Mouse (Mus musculus) c-Kit-positive CD71-negative TER-119-negative erythroid progenitor cells, embryonic 14.5 days (primary cell): ENCODE results near the gene 1700088E04Rik.

Experiments used
- DNase-seq: peaks from one replicate; pipeline ENCODE4 v3.0.0-alpha.2; 2013; ENCODE audit warnings: low read depth

The 1700088E04Rik gene

DNA sequence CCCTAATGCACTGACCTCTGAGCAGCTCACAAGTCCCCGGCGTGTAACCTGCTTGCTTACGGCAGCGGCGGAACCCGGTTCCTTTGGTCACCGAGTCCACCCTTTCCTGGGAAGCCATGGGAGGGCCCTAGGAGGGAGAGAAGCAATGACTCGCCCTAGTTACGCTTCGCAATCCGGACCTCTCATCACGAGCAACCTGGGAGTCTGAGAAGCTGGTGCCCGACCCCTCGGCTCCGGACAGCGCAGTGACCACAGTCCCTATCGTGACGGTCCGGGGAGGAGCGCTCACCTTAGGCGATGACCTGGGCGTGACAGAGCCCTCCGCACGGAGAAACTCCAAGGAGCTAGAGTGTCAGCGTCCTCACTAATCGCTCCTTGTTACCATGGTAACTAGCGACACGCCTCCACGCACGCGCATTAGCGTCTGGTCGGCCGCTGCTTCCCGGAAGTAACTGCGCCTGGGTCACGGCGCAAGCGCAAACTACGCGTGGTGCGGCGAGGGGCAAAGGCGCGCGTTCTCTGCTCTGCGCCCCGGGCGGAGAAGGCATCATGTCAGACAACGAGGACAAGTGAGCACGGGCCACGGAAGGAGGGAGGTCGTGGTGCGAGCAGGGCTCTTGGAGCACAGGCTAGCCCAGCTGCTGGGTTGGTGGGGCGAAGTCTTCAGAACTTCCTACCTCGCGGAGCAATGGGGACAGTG is at the start of gene 1700088E04Rik, which contains the start of gene Polr2f:
TSS of gene 1700088E04Rik (minus strand) at position 388 of the 700 bp plus-strand sequence.
TSS of gene Polr2f (plus strand) at position 144 of the 700 bp plus-strand sequence.
- DNase-seq: peak; percentile 95

- DNase-seq: no peak
Observed at GRCm38 (mm10) chr15:79187819-79188218, 46.8 kb upstream of the 1700088E04Rik start.

DNA sequence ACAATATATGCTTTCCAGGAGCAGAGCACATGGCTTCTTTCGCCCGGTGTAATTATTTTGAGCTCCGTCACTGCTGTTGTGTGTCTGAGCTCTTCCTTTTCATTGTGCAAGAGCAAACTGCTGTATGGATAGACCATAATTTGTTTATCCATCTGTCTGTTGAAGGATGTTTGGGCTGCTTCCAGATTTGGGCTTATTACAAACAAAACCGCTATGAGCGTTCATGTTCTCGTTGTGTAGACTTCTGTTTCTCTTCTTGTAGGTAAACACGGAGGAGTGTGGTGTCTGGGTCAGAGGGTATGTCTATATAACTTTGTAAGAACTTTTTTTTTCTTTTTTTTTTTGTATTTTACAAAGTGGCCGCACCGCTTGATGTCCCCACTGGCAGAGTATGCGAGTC is 44.2 kb upstream of the 1700088E04Rik start:
- no peak for DNase-seq

GRCm38 (mm10) chr15:79176905-79177304 is 35.9 kb upstream of the 1700088E04Rik start:
- no peak for DNase-seq

GRCm38 (mm10) chr15:79166712-79167111 is 25.7 kb upstream of the 1700088E04Rik start:
- DNase-seq: no peak

DNA sequence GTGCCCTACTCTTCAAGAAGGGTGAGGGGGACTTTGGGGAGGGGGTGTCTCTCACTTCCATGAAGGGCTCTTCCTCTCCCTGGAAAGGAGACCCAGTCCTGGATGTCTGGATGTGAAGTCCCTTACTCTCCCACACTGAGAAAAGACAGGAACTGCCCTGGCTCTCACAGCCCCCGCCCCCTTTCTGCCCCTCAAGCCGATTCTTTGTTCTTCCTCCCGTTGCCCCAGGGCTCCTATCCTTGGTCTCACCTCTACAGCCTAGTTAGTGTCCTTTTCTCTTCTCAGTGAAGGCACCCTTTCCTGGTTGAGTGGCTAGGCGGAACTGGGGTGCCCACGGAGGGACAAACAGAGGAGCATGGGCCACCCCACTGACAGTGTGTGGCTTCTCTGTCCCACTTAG is 24.1 kb upstream of the 1700088E04Rik start, which contains the start of gene Sox10:
TSS of gene Sox10 (minus strand) at position 101 of the 400 bp plus-strand sequence.
- no peak for DNase-seq

DNA sequence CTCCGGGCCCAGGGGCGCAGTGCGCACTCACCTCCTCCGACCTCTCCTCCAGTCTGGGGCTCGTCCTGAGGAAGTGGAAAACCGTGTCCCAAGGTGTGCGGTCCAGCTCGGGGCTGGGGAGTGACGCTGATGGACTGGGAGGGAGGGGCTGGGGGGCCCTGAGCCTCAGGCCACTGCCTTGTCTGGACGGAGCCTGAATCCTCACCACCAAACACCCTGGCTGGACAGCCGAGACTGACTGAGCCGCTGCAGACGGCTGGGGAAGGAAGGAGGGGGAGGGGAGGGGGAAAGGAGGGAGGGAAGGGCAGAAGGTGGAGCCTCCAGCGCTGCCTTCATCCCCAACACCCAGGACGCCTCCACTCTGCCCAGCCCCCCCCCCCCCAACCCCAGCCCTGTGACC is 23.2 kb upstream of the 1700088E04Rik start:
- DNase-seq: no peak

GRCm38 (mm10) chr15:79162822-79163221 is 21.8 kb upstream of the 1700088E04Rik start:
- DNase-seq: no peak

DNA sequence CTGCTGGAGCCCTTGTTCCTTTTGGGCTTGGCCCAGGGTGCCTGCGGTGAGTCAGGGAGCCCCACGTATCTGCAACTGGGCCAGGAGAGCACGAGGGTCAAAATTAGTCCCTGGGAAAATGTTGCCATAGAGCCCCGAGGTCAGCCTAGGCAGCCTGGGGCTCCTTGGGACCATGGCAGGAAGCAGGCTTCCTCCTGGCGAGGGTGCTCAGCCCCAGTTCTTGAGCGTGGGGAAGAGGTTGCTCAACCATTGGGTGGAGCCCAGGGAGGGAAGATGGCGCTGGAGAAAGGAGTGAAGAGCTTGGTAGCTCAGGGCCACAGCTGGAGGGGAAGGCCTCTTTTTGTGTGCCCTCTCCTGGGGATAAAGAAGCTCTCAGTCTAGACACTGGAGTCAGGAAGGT is 21.2 kb upstream of the 1700088E04Rik start:
- DNase-seq: peak; percentile 18

- DNase-seq: no peak
Observed at GRCm38 (mm10) chr15:79155572-79155971, 14.5 kb upstream of the 1700088E04Rik start.

GRCm38 (mm10) chr15:79152709-79153108 is 11.7 kb upstream of the 1700088E04Rik start:
- DNase-seq: no peak

DNA sequence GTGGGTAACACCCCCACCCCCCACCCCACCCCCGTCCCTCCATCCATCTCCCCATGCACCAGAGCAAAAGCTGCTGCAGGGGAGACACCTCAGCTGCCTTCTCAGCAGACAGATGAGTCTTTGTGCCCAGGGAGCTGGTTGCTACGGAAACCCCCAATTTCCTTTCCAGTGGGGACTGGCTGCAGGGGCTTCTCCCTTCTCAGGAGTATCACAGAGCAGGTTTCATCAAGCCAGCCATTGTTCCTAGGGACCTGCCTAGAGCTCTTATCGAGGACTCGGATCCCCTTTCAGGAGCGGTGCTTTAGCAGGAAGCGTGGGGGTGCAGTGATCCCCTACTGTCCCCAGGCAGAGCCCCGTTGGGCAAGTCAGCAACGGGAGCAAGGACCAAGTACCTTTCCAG is 10.8 kb upstream of the 1700088E04Rik start:
- no peak for DNase-seq

DNA sequence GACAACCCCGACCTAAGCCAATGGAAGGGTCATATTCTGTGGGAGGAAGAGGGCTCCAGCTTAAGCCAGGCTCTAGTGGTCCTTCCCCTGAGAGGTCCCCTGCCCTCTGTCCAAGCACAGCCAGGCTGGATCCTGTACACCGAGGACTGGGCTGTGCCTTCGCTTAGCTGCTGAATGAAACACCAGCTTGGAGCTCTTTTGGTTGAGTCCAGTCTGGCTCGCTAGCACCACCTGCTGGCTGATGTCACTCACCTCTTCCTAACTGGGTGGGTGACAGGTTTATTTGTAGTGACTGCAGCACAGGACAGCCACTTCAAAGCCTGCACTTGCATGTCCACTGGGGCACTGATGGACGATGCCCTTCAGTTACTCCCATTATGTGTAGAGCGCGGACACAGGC is 7.5 kb upstream of the 1700088E04Rik start:
- DNase-seq: peak; percentile 74

- no peak for DNase-seq
Observed at GRCm38 (mm10) chr15:79145522-79145921, 4.5 kb upstream of the 1700088E04Rik start.

DNA sequence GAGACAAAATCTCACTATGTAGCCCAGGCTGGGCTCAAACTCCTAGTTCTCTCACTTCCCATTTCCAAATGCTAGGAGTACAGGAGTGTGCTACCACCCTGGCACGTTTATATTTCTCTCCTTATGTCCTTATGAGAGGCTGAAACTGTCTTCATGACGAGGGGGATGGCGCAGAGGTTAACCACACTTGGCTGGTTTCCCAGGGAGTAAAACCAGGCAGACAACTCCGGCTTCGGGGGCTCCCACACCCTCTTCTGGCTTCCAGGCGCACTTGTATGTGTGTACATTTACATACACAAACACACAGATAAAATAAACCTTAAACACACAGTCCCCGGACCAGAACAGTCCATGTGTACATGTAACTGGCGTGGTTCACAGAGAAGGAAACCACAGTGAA is 3.0 kb upstream of the 1700088E04Rik start:
- no peak for DNase-seq

- no peak for DNase-seq
Observed at GRCm38 (mm10) chr15:79143316-79143715, 2.3 kb upstream of the 1700088E04Rik start.

- no peak for DNase-seq
Observed at GRCm38 (mm10) chr15:79141566-79141917, 489 bp upstream of the 1700088E04Rik start.

DNA sequence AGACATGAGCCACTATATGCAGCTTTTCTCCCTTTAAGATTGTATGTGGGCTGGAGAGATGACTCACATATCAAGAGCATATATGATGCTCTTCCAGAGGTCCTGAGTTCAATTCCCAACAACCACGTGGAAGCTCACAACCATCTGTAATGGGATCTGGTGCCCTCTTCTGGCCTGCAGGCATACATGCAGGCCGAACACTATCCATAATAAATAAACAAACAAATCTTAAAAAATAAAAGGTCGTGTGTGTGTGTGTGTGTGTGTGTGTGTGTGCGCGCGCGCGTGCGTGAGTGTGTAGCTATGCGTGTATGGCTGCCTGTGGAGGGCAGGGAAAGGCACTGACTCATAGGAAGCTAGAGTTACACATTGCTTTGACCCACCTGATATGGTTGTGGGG is 1.4 kb downstream of the 1700088E04Rik start:
- DNase-seq: no peak

DNA sequence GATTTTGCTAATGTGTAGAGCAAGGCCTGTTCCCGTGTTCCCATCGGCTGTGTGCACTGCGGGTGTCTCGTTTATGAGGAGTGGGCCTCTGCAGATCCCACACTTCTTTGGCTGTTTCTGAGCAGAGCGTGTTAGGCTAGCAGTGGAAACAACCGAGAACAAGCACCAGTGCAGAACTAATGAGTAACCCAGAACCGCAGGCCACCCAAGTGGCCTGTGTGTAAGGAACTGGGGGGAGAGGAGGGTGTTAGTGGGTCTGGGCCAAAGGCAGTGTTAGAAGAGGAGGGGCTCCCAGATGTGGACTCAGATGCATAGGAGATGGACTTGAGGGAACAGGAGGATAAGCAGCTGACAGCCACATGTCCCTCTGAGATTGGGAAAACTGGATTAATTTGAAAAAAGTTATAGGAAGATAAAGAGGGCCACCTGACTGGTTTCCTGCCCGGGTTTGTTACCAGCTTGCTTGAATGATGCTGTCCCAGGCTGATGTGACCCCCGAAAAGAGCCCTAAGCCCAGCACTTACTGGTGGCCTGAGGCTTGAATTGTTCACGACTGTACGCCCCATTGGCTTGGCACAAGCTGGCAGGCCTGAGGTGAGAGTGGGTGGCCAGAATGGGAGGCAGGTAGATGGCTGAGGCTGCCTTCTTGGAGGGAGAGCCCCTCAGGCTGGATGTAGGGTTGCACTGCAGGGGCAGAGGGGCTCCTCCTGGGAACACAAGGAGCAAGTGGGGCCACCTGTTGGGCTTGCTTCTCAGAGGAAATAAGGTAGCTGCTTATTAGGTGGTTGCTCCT is 5.1 kb downstream of the 1700088E04Rik start:
- DNase-seq: no peak

GRCm38 (mm10) chr15:79135332-79135731 is 5.7 kb downstream of the 1700088E04Rik start:
- no peak for DNase-seq

- DNase-seq: no peak
Observed at GRCm38 (mm10) chr15:79134496-79135270, 6.4 kb downstream of the 1700088E04Rik start.

GRCm38 (mm10) chr15:79133191-79133661 is 7.8 kb downstream of the 1700088E04Rik start:
- DNase-seq: no peak
